Mouse (Mus musculus): ENCODE results near the gene Ctf1.

The Ctf1 gene

GRCm38 (mm10) chr7:127745251-127745651, 32.7 kb downstream of the Ctf1 start:
- peak; percentile 93 for DNase-seq

DNA sequence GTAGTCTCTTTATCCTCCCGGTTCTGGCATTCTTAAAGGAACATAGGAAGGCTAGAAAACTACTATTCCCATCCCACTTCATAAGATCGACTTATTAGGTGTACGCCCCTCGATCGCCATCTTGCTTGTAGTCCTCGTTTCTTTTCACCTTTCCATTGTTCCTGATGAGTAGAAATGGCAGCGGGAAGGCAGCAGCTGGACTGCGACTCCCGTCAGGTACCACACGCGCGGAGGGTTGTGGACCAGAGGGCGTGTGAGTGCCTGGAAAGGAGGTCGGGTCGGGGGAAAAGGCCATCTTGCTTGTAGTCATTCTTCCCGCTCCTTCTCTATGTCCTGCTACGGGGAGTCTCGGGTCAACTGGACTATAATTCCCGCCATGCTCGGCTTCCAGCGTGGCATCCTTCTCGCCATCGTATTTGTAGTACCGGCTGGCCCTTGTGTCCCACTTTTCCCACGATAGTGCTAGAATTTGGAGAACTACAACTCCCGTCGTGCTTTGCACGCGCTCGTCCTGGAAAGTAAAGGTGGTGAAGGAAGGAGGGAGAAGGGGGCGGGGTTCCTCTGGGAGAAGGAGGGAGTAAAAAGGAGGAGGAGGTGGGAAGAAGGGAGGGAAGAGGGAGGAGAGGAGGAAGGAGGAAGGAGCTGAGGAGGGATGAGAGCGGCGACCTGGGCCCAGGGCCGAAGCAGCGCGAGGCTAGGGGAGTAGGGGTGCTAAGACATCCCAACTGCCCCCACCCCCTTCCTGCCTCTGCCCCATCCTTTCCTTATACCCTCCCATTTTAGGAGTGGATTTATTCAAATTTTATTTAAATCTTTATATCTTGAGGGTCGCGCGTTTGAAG, 33.3 kb downstream of the Ctf1 start:
- peak; percentile 94 for DNase-seq

DNA sequence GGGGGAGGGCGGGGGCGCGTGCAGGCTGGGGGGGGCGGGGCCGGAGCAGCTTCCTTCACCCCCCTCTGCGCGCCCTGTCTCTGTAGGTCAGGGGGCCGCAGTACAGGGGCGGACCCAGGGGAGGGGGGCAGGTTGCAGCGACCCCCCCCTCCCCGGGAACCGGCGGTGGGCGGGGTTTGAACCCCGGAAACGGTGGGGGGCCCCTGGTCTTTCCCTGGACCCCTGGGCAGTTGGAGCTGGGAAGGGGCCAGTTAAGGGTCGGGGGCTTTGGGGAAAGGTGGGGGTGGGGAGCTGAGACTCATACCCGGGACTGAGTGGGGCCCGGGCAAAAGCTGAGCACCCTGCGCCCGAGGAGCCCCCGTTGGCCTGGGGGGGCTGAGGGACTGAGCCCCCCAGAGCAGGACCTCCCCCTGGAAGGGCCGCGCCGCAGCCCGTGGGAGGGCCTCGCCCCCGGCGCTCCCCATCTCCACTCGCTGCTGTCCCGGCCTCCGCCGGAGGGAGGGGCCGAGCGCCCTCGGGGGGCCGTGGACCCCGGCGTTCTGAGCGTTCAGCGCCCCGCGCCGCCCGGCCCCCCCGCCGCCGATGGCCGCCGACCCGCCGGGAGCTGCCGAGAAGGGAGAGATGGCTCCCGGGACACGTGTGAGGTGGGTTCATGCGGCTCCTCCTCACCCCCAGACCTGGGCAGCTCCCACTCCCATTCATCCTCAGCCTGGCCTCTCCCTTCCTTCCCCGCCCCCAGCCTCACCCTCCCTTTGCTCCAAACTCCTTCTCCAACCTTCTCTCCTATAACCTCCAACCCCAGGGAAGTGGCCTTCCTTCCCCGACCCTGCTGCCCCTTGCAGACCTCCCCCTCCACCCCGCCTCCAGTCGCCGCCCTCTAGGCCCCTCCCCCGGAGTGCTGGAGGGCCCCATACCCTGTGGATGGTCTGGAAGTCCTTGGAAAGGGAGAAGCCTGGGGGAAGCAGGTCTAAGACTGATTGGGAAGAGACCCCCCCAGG, 34.3 kb downstream of the Ctf1 start:
- no peak for DNase-seq

DNA sequence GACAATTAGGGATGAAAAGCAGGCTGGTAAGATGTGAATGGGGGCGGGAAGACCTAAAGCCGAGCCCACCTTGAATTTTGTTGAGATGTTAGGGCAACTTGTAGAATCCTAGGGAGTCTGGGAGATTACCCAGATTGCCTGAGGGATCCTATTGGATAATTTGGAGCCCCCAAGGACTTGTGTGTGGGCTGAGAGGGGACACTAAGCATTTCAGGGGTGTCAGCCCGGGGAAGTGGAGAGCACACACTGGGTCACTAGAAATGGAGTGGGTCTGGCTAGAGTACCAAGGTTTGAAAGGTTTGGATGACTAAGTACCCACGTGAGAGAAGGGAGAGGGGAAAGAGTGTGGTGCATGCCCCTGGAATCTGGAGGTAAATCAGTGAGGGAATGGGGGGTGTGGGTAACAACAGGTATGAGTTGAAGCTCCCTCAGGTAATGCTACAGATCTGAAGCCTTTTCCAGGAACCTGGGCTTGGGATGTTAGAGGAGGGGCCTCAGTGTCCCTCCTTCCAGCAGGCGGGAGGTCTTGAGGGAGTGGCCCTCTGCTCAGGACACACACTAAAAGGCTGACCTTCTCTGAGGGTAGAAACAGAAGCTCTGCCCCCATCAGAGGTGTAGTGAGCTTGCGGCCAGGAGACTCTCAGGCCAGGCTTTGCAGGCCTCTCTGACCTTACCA, 35.2 kb downstream of the Ctf1 start:
- DNase-seq, result no peak

DNA sequence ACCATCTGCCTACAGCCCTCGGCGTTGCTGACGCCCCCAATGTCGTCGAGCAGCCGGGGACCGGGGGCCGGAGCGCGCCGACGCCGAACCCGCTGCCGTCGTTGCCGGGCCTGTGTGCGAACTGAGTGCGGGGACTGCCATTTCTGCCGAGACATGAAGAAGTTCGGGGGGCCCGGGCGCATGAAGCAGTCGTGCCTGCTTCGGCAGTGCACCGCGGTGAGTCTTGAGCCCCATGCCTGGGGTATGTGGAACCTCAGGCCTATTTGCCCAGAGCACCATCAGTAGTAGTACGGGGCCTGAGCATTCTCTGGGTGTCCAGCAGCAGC, 35.7 kb downstream of the Ctf1 start:
- no peak for DNase-seq

- no peak for DNase-seq
Measured at GRCm38 (mm10) chr7:127750131-127751127, 37.9 kb downstream of the Ctf1 start.

GRCm38 (mm10) chr7:127751619-127752018, 39.1 kb downstream of the Ctf1 start:
- DNase-seq, result no peak

DNA sequence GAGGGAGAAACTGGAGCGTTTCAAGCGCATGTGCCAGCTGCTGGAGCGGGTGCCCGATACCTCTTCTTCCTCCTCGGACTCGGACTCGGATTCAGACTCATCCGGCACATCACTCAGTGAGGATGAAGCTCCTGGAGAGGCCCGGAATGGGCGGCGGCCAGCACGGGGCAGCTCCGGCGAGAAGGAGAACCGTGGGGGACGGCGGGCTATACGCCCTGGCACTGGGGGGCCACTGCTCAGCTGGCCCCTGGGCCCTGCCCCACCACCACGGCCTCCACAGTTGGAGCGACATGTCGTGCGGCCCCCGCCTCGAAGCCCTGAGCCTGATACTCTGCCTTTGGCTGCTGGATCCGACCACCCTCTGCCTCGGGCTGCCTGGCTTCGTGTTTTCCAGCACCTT, 39.5 kb downstream of the Ctf1 start:
- DNase-seq, result no peak

- no peak for DNase-seq
Measured at GRCm38 (mm10) chr7:127753158-127753557, 40.6 kb downstream of the Ctf1 start.

GRCm38 (mm10) chr7:127753741-127754140, 41.2 kb downstream of the Ctf1 start:
- DNase-seq, result no peak

- no peak for DNase-seq
Measured at GRCm38 (mm10) chr7:127759716-127760115, 47.2 kb downstream of the Ctf1 start.

- no peak for DNase-seq
Measured at GRCm38 (mm10) chr7:127760478-127760877, 47.9 kb downstream of the Ctf1 start.

- DNase-seq, result peak; percentile 74
Measured at GRCm38 (mm10) chr7:127761026-127761425, 48.5 kb downstream of the Ctf1 start.

DNA sequence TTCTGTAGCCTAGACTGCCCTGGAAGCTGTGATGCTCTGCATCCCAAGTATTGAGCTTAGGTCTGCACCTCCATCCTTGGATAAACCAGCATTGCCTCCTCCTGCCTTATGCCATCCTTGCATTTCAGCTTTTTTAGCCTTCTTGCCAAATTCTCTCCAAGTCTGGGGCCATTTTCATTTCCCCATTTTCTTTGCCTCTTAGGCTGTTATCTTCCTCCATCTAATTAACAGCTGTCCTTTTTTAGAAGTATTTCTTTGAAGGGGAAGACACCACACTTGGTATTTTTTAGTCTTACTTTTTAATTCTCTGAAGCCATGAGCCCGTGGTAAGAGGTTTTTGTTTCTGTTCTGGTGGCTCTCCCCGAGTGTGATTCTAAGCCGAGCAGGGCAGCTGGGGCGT, 51.1 kb downstream of the Ctf1 start:
- no peak for DNase-seq

DNA sequence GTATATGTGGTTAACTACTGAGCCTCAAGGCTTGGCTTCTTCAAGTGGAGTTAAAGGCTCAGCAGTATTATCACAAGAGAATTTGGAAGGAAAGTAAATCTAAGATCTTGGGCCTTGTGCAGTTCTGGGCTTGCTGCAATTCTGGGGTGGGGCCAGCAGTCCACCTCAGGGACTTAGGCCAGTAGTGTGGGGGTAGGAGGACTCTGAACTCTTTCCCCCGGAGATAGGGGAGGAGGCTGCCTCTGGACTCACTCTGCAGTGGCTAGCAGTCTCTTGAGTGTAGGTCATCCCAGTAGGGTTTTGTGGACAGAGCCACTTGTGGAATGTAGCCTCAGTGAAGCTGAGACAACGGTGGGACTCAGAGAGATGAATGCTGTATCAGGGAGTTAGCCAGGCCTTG, 53.2 kb downstream of the Ctf1 start:
- peak; percentile 22 for DNase-seq

- no peak for DNase-seq
Measured at GRCm38 (mm10) chr7:127766851-127767609, 54.5 kb downstream of the Ctf1 start.

Measured in kidney, adult 18-20 months (tissue).